Mouse (Mus musculus) lung, postnatal 0 days (tissue): ENCODE data around the gene Ccdc153.

Source experiments
- CTCF ChIP-seq: IDR thresholded peaks from 2 replicates; pipeline ENCODE4 v1.5.1; 2016; ENCODE audit warnings: antibody characterized with exemption, mild to moderate bottlenecking
- EP300 ChIP-seq: IDR thresholded peaks from 2 replicates; pipeline ENCODE4 v1.6.1; 2016; ENCODE audit warnings: antibody characterized with exemption, mild to moderate bottlenecking, control low read depth

GRCm38 (mm10) chr9:44212406-44212805 lies 28.1 kb upstream of the Ccdc153 start:
- no peak for TF ChIP-seq CTCF
- no peak for TF ChIP-seq EP300
